Mouse (Mus musculus) bone marrow, adult 2 months (tissue): ENCODE measurements around the gene Nrf1.

Experiments
- CTCF ChIP-seq: fragments of 200-500 bp; IDR thresholded peaks from 2 replicates; pipeline ENCODE4 v1.5.1; 2011; ENCODE audit warnings: low read length, control low read depth; ENCODE audit not compliant: control insufficient read depth, insufficient read depth
- POLR2A ChIP-seq: fragments of 200-500 bp; IDR thresholded peaks from 2 replicates; pipeline ENCODE4 v1.6.1; 2011; ENCODE audit warnings: low read depth, mild to moderate bottlenecking, control low read depth, low read length, borderline replicate concordance; ENCODE audit not compliant: control insufficient read depth

DNA sequence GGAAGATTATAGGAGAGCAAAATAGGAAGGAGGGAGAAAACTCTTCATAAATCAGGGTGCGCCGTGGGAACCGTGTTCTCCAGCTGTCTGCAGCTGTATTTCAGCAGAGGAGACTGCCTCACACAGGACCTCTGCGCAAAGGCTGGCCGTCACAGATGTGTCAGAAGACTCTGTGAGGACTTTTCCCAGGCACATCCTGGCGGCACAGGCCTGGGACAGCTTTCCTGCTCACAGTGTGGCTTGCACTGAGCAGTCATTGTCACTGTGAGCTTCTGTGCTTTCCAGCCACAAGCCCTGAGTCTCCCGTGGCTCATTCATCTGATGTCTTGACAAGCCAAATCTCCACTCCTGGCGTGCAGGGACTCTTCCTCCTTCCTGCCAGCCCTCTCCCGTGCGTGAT, 104.9 kb downstream of the Nrf1 start:
- TF ChIP-seq CTCF (no peak), POLR2A (no peak)
